In the genomic region with DNA sequence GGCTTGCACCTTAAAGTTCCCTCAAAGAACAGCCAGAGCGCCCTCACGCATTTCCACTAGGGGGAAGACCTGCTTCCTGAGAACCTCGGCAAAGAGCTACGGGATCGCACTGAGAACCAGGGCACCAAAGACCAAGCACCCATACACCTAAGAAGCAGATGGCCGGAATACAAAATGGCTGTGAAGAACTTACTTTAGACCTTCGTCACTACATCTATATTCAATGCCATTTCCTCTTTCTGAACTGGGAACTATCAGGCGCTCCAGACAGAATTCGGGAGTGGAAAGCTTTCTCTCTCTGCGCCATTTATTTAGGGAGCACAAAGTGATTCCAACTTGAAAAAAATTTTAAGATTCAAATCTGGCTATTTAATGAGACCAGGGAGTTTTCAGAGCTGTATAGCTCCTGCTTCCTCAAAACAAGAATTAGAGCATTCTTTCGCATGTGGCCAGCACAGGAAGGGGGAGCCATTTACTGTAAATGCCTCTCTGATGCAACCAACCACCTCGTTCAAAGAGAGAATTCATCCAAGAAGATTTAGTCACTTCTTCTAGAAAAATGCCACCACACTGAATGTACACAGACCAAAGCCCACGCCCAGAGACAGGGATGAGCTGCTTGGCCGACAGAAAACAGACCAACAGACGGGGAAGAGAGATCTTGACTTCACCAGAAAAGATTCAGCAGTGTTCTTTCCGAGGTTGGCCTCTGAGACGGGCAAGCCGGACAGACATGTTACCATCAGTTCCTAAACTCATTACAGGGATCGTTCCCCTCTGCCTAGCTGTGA, we compare ENCODE assay signal across 8 mouse cellular contexts.
DNase-seq lines count a peak whose midpoint lies in the region; ATAC-seq lines count a peak whose summit lies in the region.

No protein-coding gene starts in this region.

- no peak overlapping the region for H3K4me2 ChIP-seq in heart, embryonic 11.5 days
- H3K4me2 ChIP-seq in liver, embryonic 11.5 days = peak overlapping the region; percentile 67
- no peak overlapping the region for H3K4me2 ChIP-seq in midbrain, embryonic 16.5 days (ENCODE audit: low read length)

- no peak for DNase-seq in heart, adult 8-10 months (ENCODE audit: low spot score)
- peak; percentile 85 for DNase-seq in CD4-positive, CD25-positive, alpha-beta regulatory T cell, adult 2 months (ENCODE audit: low read depth, low spot score)
- DNase-seq in c-Kit-positive CD71-negative TER-119-negative erythroid progenitor cells, embryonic 14.5 days (ENCODE audit: low read depth) = peak; percentile 70
- DNase-seq in liver, embryonic 11.5 days (ENCODE audit: low spot score) = peak; percentile 48
- peak; percentile 61 to 76 for DNase-seq in spleen, postnatal 10 days (ENCODE audit: low spot score in 2 of 2)
- no peak for DNase-seq in neural tube, embryonic 10.5 days (ENCODE audit: extremely low spot score, low spot score)

- no peak overlapping the region for H3K27ac ChIP-seq in heart, embryonic 11.5 days (ENCODE audit: low read depth, low read length)
- peak overlapping the region; percentile 84 for H3K27ac ChIP-seq in liver, embryonic 11.5 days (ENCODE audit: low read depth, low read length)
- H3K27ac ChIP-seq in midbrain, embryonic 16.5 days (ENCODE audit: low read length) = no peak overlapping the region

- H3K4me1 ChIP-seq in heart, embryonic 11.5 days (ENCODE audit: control insufficient read depth, insufficient read depth, low read length) = peaks cover 4% of the 10 kb centered on the region; the same call in 1 of the 2 replicates
- peaks cover 2% of the 10 kb centered on the region; the same call in 1 of the 2 replicates for H3K4me1 ChIP-seq in liver, embryonic 11.5 days (replicated peaks; ENCODE audit: control insufficient read depth, insufficient read depth, low read length)
- H3K4me1 ChIP-seq in midbrain, embryonic 16.5 days (ENCODE audit: control insufficient read depth, insufficient read depth, low read length) = peaks cover 3% of the 10 kb centered on the region; the same call in 1 of the 2 replicates

- no peaks in the 10 kb centered on the region for H3K27me3 ChIP-seq in heart, embryonic 11.5 days (ENCODE audit: control insufficient read depth, insufficient read depth, low read length)
- H3K27me3 ChIP-seq in liver, embryonic 11.5 days (replicated peaks; ENCODE audit: control insufficient read depth, insufficient read depth, low read length) = no peaks in the 10 kb centered on the region
- H3K27me3 ChIP-seq in midbrain, embryonic 16.5 days (ENCODE audit: control insufficient read depth, insufficient read depth, low read depth, low read length) = no peaks in the 10 kb centered on the region

- H3K36me3 ChIP-seq in heart, embryonic 11.5 days (ENCODE audit: control insufficient read depth, insufficient read depth, low read length) = no peaks in the 10 kb centered on the region
- H3K36me3 ChIP-seq in liver, embryonic 11.5 days (ENCODE audit: control insufficient read depth, insufficient read depth, low read length) = no peaks in the 10 kb centered on the region
- no peaks in the 10 kb centered on the region for H3K36me3 ChIP-seq in midbrain, embryonic 16.5 days (ENCODE audit: control insufficient read depth, insufficient read depth, low read length)

- ATAC-seq in heart, embryonic 11.5 days (replicated peaks; ENCODE audit: insufficient number of reproducible peaks, low FRiP score, low TSS enrichment) = no peak
- peak; percentile 79 for ATAC-seq in liver, embryonic 11.5 days (replicated peaks; ENCODE audit: low FRiP score)
- ATAC-seq in midbrain, embryonic 16.5 days = no peak

- H3K9me3 ChIP-seq in heart, embryonic 11.5 days (replicated peaks; ENCODE audit: control insufficient read depth, low read length) = no peaks in the 10 kb centered on the region
- H3K9me3 ChIP-seq in liver, embryonic 11.5 days (ENCODE audit: control insufficient read depth, low read length) = no peaks in the 10 kb centered on the region
- no peaks in the 10 kb centered on the region for H3K9me3 ChIP-seq in midbrain, embryonic 16.5 days (replicated peaks; ENCODE audit: control insufficient read depth, low read length, poor library complexity, severe bottlenecking)

- H3K9ac ChIP-seq in heart, embryonic 11.5 days (ENCODE audit: low read depth, low read length) = no peak overlapping the region
- H3K9ac ChIP-seq in liver, embryonic 11.5 days (ENCODE audit: low read depth, low read length) = peak overlapping the region; percentile 81
- no peak overlapping the region for H3K9ac ChIP-seq in midbrain, embryonic 16.5 days (ENCODE audit: low read depth, low read length)

- H3K4me3 ChIP-seq in heart, embryonic 11.5 days (ENCODE audit: low read depth, low read length) = 0 out of 2 replicates have a peak overlapping the region, but pooled peaks have one; percentile 6
- peak overlapping the region; percentile 50 for H3K4me3 ChIP-seq in liver, embryonic 11.5 days (ENCODE audit: low read depth, low read length)
- H3K4me3 ChIP-seq in midbrain, embryonic 16.5 days (ENCODE audit: low read depth, low read length) = no peak overlapping the region

- WGBS in heart, embryonic 11.5 days (ENCODE audit: insufficient replicate concordance) = 65% methylated on average over 19 of the region's 19 CpGs
- WGBS in liver, embryonic 11.5 days = 35% methylated on average over 19 of the region's 19 CpGs
- 76% methylated on average over 19 of the region's 19 CpGs for WGBS in midbrain, embryonic 16.5 days

Comparison
In these comparisons a context has a peak if more than half of its experiments do, and no peak if none do; other contexts are left out.
1. DNase-seq: peak in CD4-positive, CD25-positive, alpha-beta regulatory T cell, adult 2 months (single experiment), c-Kit-positive CD71-negative TER-119-negative erythroid progenitor cells, embryonic 14.5 days (single experiment), liver, embryonic 11.5 days (single experiment) and spleen, postnatal 10 days (2 of 2); none in heart, adult 8-10 months (single experiment) and neural tube, embryonic 10.5 days (single experiment).